Mouse (Mus musculus) cerebellum, postnatal 4 days (tissue): ENCODE data around the gene Mat2b.

ENCODE experiments used
- DNase-seq, 2 experiments: peaks; one replicate each; pipeline ENCODE4 v3.0.0; 2022; ENCODE audit warnings: low spot score in 2 of 2, mixed read lengths in 1 of 2

The Mat2b gene

GRCm38 (mm10) chr11:40649726-40650445 lies 45.1 kb downstream of the Mat2b start:
- no peak for DNase-seq

GRCm38 (mm10) chr11:40647246-40647645 lies 47.8 kb downstream of the Mat2b start:
- DNase-seq = no peak
